Mouse (Mus musculus) spleen, adult 2 months (tissue): ENCODE results near the gene Epb41l4b. TPM values are rescaled to one million over a fixed set of nuclear protein-coding genes. Genes with fewer than 3 reads are reported as not detected.

Experiments
- DNase-seq, 2 experiments: peaks; one replicate each; pipeline versions ENCODE4 v3.0.0 to v3.0.0-alpha.2; 2012 to 2021; ENCODE audit warnings: low spot score in 2 of 2, low read depth in 1 of 2
- H3K27ac ChIP-seq: fragments of 200-500 bp; 2 replicates; pipeline ENCODE4 v1.5.1; 2012; ENCODE audit warnings: low read length, inconsistent platforms; ENCODE audit not compliant: insufficient read depth
- H3K27me3 ChIP-seq: fragments of 200-500 bp; 2 replicates; pipeline ENCODE4 v1.6.1; 2012; ENCODE audit warnings: mild to moderate bottlenecking, moderate library complexity, low read length, inconsistent platforms; ENCODE audit not compliant: control insufficient read depth, insufficient read depth
- H3K36me3 ChIP-seq: fragments of 200-500 bp; 2 replicates; pipeline ENCODE4 v1.6.1; 2012; ENCODE audit warnings: mild to moderate bottlenecking, low read length, inconsistent platforms; ENCODE audit not compliant: control insufficient read depth, insufficient read depth
- H3K4me1 ChIP-seq: fragments of 200-500 bp; 2 replicates; pipeline ENCODE4 v1.6.1; 2011; ENCODE audit warnings: inconsistent platforms; ENCODE audit not compliant: control insufficient read depth, insufficient read depth, insufficient read length
- H3K4me3 ChIP-seq: fragments of 200-500 bp; 2 replicates; pipeline ENCODE4 v1.5.1; 2011; ENCODE audit warnings: mild to moderate bottlenecking, inconsistent platforms; ENCODE audit not compliant: insufficient read depth, insufficient read length; ENCODE audit errors: extremely low read depth
- CTCF ChIP-seq: fragments of 200-500 bp; IDR thresholded peaks from 2 replicates; pipeline ENCODE4 v1.5.1; 2011; ENCODE audit warnings: mild to moderate bottlenecking, inconsistent platforms; ENCODE audit not compliant: insufficient read depth, insufficient read length, insufficient replicate concordance; ENCODE audit errors: extremely low read depth
- POLR2A ChIP-seq: fragments of 200-500 bp; IDR thresholded peaks from 2 replicates; pipeline ENCODE4 v1.6.1; 2011; ENCODE audit warnings: low read depth, low read length, inconsistent platforms
- WGBS: fragments of 180-500 bp; shearing (Covaris S2); methylation state at CpG from one replicate; pipeline ENCODE4 v1.1.7; 2018; 5-methylcytosine and 5-hydroxymethylcytosine counted together
- polyA plus RNA-seq: library from polyadenylated mRNA; depleted of rRNA; stranded (reverse); fragments of >200 nt; gene quantifications from 2 replicates; pipeline ENCODE4 v1.2.3, GENCODE M21; 2012

The Epb41l4b gene
- polyA plus RNA-seq, 1 experiment, result 0.78 TPM

DNA sequence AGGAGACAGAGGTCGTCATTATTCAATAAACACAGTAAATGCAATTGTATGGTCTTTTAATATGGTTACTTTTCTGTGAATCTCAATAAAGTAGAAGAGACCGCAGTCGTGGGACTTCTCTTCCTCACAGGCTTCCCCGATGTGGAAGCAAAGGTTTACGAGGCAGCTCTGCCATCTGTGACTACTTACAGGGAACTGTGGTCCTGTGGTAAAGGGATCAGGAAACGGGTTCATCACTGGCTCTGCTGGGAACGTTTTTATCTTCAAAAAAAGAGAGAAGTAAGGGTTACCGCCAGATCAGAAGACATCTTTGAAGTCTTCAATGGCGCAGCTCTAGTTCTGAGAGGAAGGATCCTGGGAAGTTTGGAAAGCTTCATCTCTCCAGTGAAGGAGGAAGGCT, 135.5 kb downstream of the Epb41l4b start:
- H3K36me3 ChIP-seq, result no peaks in the 10 kb centered on the region
- TF ChIP-seq POLR2A (no peak), CTCF (no peak)
- no peak overlapping the region for H3K27ac ChIP-seq
- no peaks in the 10 kb centered on the region for H3K4me1 ChIP-seq
- WGBS, result 27% methylated on average over 9 of the region's 9 CpGs
- H3K27me3 ChIP-seq, result no peaks in the 10 kb centered on the region
- H3K4me3 ChIP-seq, result no peak overlapping the region
- no peak for DNase-seq

DNA sequence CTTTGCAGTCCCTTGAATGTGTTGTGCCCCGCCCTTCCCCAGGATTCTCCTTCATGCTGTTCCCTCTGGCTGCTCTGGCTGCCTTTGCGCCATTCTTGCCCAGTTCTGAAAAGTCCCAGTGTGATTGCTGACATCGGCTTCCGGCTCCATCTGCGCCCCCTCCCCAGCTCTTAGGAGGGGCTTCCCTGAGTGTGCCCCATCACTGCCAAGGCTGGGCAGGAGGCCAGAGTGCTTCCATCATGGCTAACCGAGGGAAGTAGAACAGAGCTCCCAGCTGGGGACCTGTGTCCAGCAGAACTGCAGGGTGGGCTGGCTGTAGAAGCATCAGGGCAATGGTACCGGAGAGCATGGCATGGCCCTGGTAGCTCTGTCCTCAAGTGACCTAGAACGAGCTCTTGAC, 138.2 kb downstream of the Epb41l4b start:
- H3K4me1 ChIP-seq, result no peaks in the 10 kb centered on the region
- H3K27me3 ChIP-seq, result no peaks in the 10 kb centered on the region
- no peak for DNase-seq
- H3K36me3 ChIP-seq, result no peaks in the 10 kb centered on the region
- no peak overlapping the region for H3K4me3 ChIP-seq
- TF ChIP-seq CTCF (no peak), POLR2A (no peak)
- no peak overlapping the region for H3K27ac ChIP-seq
- 91% methylated on average over 8 of the region's 8 CpGs for WGBS

DNA sequence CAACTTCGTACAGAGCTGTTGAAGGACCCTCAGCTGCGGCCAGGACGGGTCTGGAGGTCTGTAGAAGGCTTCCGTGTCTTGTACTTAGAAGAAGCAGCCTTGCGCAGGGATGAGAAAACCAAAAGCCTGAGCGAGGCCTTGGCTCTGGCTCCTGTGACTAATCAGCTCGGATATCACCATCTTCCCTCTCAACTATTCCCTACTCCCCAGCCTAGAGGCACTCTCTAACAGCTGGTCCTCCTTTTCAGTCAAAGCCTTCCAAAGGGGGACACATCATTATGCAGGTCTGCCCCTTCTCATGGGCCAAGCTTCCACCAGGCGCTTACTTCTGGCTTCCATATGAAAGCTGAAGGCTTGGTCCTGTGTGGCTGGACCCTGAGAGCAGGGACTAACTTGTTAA, 139.4 kb downstream of the Epb41l4b start:
- no peaks in the 10 kb centered on the region for H3K36me3 ChIP-seq
- H3K27me3 ChIP-seq, result no peaks in the 10 kb centered on the region
- H3K4me3 ChIP-seq, result no peak overlapping the region
- WGBS, result 87% methylated on average over 8 of the region's 8 CpGs
- H3K27ac ChIP-seq, result no peak overlapping the region
- TF ChIP-seq POLR2A, result no peak
- no peak for TF ChIP-seq CTCF
- no peak for DNase-seq
- H3K4me1 ChIP-seq, result no peaks in the 10 kb centered on the region

GRCm38 (mm10) chr4:57002751-57003150, 140.5 kb downstream of the Epb41l4b start:
- WGBS, result 61% methylated on average over 3 of the region's 3 CpGs
- H3K27me3 ChIP-seq, result no peaks in the 10 kb centered on the region
- H3K36me3 ChIP-seq, result no peaks in the 10 kb centered on the region
- TF ChIP-seq POLR2A, result no peak
- TF ChIP-seq CTCF, result no peak
- no peak overlapping the region for H3K4me3 ChIP-seq
- H3K4me1 ChIP-seq, result no peaks in the 10 kb centered on the region
- H3K27ac ChIP-seq, result no peak overlapping the region
- DNase-seq, result no peak

- 90% methylated on average over 2 of the region's 2 CpGs for WGBS
- H3K27ac ChIP-seq, result no peak overlapping the region
- TF ChIP-seq POLR2A, result no peak
- TF ChIP-seq CTCF, result no peak
- no peak for DNase-seq
- no peaks in the 10 kb centered on the region for H3K27me3 ChIP-seq
- no peaks in the 10 kb centered on the region for H3K36me3 ChIP-seq
- H3K4me1 ChIP-seq, result no peaks in the 10 kb centered on the region
- no peak overlapping the region for H3K4me3 ChIP-seq
Measured at GRCm38 (mm10) chr4:57001437-57001836, 141.8 kb downstream of the Epb41l4b start.

GRCm38 (mm10) chr4:56993331-56993730, 149.9 kb downstream of the Epb41l4b start:
- peaks cover 4% of the 10 kb centered on the region; the same call in 1 of the 2 replicates for H3K4me1 ChIP-seq
- DNase-seq, result no peak
- WGBS, result 8% methylated on average over 7 of the region's 7 CpGs
- no peak overlapping the region for H3K27ac ChIP-seq
- H3K36me3 ChIP-seq, result no peaks in the 10 kb centered on the region
- no peak overlapping the region for H3K4me3 ChIP-seq
- TF ChIP-seq POLR2A (no peak), CTCF (no peak)
- H3K27me3 ChIP-seq, result peaks cover 11% of the 10 kb centered on the region

- DNase-seq, result no peak
- WGBS, result 86% methylated on average over 2 of the region's 2 CpGs
- Histone ChIP-seq H3K27me3 (peaks cover 11% of the 10 kb centered on the region), H3K4me3 (no peak overlapping the region), H3K27ac (no peak overlapping the region), H3K36me3 (no peaks in the 10 kb centered on the region), H3K4me1 (peaks cover 4% of the 10 kb centered on the region; the same call in 1 of the 2 replicates)
- no peak for TF ChIP-seq POLR2A
- no peak for TF ChIP-seq CTCF
Measured at GRCm38 (mm10) chr4:56991951-56992350, 151.3 kb downstream of the Epb41l4b start.

DNA sequence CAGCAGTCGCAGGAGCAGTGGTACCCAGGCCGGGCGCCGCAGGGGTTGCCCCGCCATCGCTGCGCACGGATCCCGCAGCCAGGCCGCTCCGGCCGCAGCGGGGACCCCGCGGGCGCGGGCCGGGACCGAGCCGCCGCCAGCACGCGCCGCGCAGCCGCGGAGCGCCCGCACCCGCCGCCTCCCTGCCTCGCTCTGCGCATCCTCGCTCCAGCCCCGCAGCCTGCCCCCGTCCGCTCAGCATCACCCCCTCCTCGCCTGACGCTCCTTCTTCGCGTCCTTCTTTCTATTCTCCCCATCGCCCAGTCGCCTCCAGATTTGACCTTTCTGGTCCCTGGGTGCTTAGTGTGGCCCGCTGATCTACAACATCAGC, 153.0 kb downstream of the Epb41l4b start, which contains the start of gene Frrs1l:
TSS of gene Frrs1l (minus strand) at position 177 of the 370 bp plus-strand sequence.
- no peak for DNase-seq
- Histone ChIP-seq H3K4me3 (no peak within 1 kb of the TSS), H3K36me3 (no peaks in the 10 kb centered on the region), H3K27ac (no peak within 1 kb of the TSS), H3K27me3 (peaks cover 11% of the 10 kb centered on the region), H3K4me1 (peaks cover 4% of the 10 kb centered on the region; the same call in 1 of the 2 replicates)
- 3% methylated on average over 43 of the region's 44 CpGs for WGBS
- no peak for TF ChIP-seq POLR2A
- no peak for TF ChIP-seq CTCF
